18 mouse cellular contexts compared by ENCODE assay signal in the genomic region with DNA sequence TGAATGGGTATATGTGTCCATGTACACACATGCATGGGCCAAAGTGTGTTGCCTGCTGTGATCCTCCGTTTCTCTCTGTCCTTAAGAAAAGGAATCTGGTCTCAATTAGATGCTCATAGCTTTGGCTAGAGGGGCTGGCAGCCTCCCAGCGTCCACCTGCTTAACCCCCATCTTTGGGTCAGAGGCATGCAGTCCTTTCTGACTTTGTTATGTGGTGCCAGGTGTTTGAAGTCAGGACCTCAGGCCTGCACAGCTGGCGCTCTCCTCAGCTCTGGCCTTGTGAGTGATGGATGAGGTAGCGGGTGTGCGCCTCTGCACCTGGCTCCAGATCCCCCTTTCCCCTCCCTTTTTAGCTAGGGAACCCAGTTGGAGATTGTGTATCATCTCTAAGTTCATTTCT. TPM values are rescaled to one million over a fixed set of nuclear protein-coding genes. Genes with fewer than 3 reads are reported as not detected.
A peak's percentile ranks its signal among the peaks of the same experiment; 100 is the strongest.
DNase-seq lines count a peak whose midpoint lies in the region; ATAC-seq and TF ChIP-seq lines count a peak whose summit lies in the region.
"Had no signal": no experiment of that assay in that cellular context is flagged by ENCODE, and none has a peak within 500 bp of the region (broad histone marks: within the 10 kb centered on the region; RNA-seq: fewer than 3 reads in every experiment).

No protein-coding gene starts in this region.

- H3K9me3 ChIP-seq in embryonic facial prominence, embryonic 10.5 days: no peaks in the 10 kb centered on the region
- no peaks in the 10 kb centered on the region for H3K9me3 ChIP-seq in limb, embryonic 11.5 days (ENCODE audit: control insufficient read depth, low read length)
- H3K9me3 ChIP-seq: embryonic facial prominence, embryonic 13.5 days; intestine, embryonic 15.5 days; liver, embryonic 15.5 days; midbrain, embryonic 10.5 days had no signal

- H3K27ac ChIP-seq in thymus, adult 2 months (ENCODE audit: control insufficient read depth, insufficient read depth, low read length): no peak overlapping the region
- no peak overlapping the region for H3K27ac ChIP-seq in embryonic facial prominence, embryonic 10.5 days (replicated peaks)
- no peak overlapping the region for H3K27ac ChIP-seq in limb, embryonic 11.5 days (replicated peaks; ENCODE audit: low read depth, low read length)
- H3K27ac ChIP-seq: embryonic facial prominence, embryonic 13.5 days; intestine, embryonic 15.5 days; liver, embryonic 15.5 days; midbrain, embryonic 10.5 days had no signal

- WGBS in thymus, adult 2 months: 26% methylated on average over 5 of the region's 5 CpGs
- WGBS in embryonic facial prominence, embryonic 10.5 days: 66% methylated on average over 5 of the region's 5 CpGs
- 18% methylated on average over 5 of the region's 5 CpGs for WGBS in limb, embryonic 11.5 days

- no peak overlapping the region for H3K4me2 ChIP-seq in limb, embryonic 11.5 days (ENCODE audit: low read depth, severe bottlenecking)
- H3K4me2 ChIP-seq: embryonic facial prominence, embryonic 13.5 days; intestine, embryonic 15.5 days; liver, embryonic 15.5 days had no signal

- peak; percentile 29 for DNase-seq in thymus, adult 2 months
- DNase-seq in thymus, postnatal 10 days (ENCODE audit: low spot score in 2 of 2): no peak
- DNase-seq in embryonic facial prominence, embryonic 10.5 days (ENCODE audit: low spot score): peak; percentile 57
- DNase-seq in limb, embryonic 11.5 days (ENCODE audit: low spot score): peak; percentile 67
- peak; percentile 30 for DNase-seq in thymus, postnatal 25 days
- DNase-seq in spleen, postnatal 14 days (ENCODE audit: low spot score in 2 of 2): no peak
- DNase-seq in ovary, postnatal 36 days (ENCODE audit: low spot score): no peak
- DNase-seq: adrenal gland, postnatal 14 days; cerebellum, adult 9-11 months; heart, adult 18-20 months; kidney, postnatal 10 days; layer of hippocampus, adult 9-11 months; lung, postnatal 10 days had no signal

- no peaks in the 10 kb centered on the region for H3K27me3 ChIP-seq in thymus, adult 2 months (ENCODE audit: control insufficient read depth, insufficient read depth, low read length)
- no peaks in the 10 kb centered on the region for H3K27me3 ChIP-seq in embryonic facial prominence, embryonic 10.5 days (replicated peaks; ENCODE audit: low read depth, poor library complexity, severe bottlenecking)
- no peaks in the 10 kb centered on the region for H3K27me3 ChIP-seq in limb, embryonic 11.5 days (ENCODE audit: control insufficient read depth, insufficient read depth, low read length)
- H3K27me3 ChIP-seq: embryonic facial prominence, embryonic 13.5 days; intestine, embryonic 15.5 days; liver, embryonic 15.5 days had no signal

- no peak overlapping the region for H3K9ac ChIP-seq in limb, embryonic 11.5 days (ENCODE audit: low read length)
- H3K9ac ChIP-seq: embryonic facial prominence, embryonic 13.5 days; intestine, embryonic 15.5 days; liver, embryonic 15.5 days had no signal

- no peaks in the 10 kb centered on the region for H3K36me3 ChIP-seq in thymus, adult 2 months (ENCODE audit: control insufficient read depth, insufficient read depth, low read length)
- no peaks in the 10 kb centered on the region for H3K36me3 ChIP-seq in embryonic facial prominence, embryonic 10.5 days (replicated peaks)
- H3K36me3 ChIP-seq in limb, embryonic 11.5 days (ENCODE audit: control insufficient read depth, insufficient read depth, low read length): no peaks in the 10 kb centered on the region
- H3K36me3 ChIP-seq: embryonic facial prominence, embryonic 13.5 days; intestine, embryonic 15.5 days; liver, embryonic 15.5 days; midbrain, embryonic 10.5 days had no signal

- peak; percentile 72; the same call in 1 of the 2 replicates for ATAC-seq in limb, embryonic 11.5 days (ENCODE audit: insufficient number of reproducible peaks, low FRiP score, low TSS enrichment, low read depth)
- ATAC-seq: intestine, embryonic 15.5 days had no signal

- peaks cover 14% of the 10 kb centered on the region for H3K4me1 ChIP-seq in thymus, adult 2 months (replicated peaks; ENCODE audit: control insufficient read depth, insufficient read depth, low read length)
- H3K4me1 ChIP-seq in embryonic facial prominence, embryonic 10.5 days: peaks cover 6% of the 10 kb centered on the region; the same call in 1 of the 2 replicates
- H3K4me1 ChIP-seq in limb, embryonic 11.5 days (ENCODE audit: control insufficient read depth, insufficient read depth, low read length): no peaks in the 10 kb centered on the region
- H3K4me1 ChIP-seq: embryonic facial prominence, embryonic 13.5 days; midbrain, embryonic 10.5 days had no signal

- no peak for TF ChIP-seq CTCF in thymus, adult 2 months (IDR thresholded peaks at IDR 0.05; ENCODE audit: borderline replicate concordance, control insufficient read depth, extremely low read depth, insufficient read depth, low read length, poor library complexity)

- TF ChIP-seq POLR2A in thymus, adult 2 months (IDR thresholded peaks at IDR 0.05; ENCODE audit: control insufficient read depth, extremely low read depth, insufficient read depth, low read length, poor library complexity): no peak

- no peak overlapping the region for H3K4me3 ChIP-seq in thymus, adult 2 months (ENCODE audit: control insufficient read depth, insufficient read depth, low read length)
- H3K4me3 ChIP-seq in embryonic facial prominence, embryonic 10.5 days: no peak overlapping the region
- H3K4me3 ChIP-seq in limb, embryonic 11.5 days (ENCODE audit: low read depth, low read length): no peak overlapping the region
- H3K4me3 ChIP-seq: embryonic facial prominence, embryonic 13.5 days; intestine, embryonic 15.5 days; liver, embryonic 15.5 days; midbrain, embryonic 10.5 days had no signal

RNA-seq across cellular contexts. Expression of a gene that starts 4.1 kb away (rescaled TPM):
- polyA plus RNA-seq in thymus, adult 2 months (2012; rRNA removed): 8.3 and 8.9 TPM in 2 replicates
- 0.09 and 0.21 TPM in 2 replicates for polyA plus RNA-seq in embryonic facial prominence, embryonic 10.5 days (2016; fragmentation: Nextera tagmentation; extraction: Ambion mirVana)
- polyA plus RNA-seq in limb, embryonic 11.5 days (2014; fragmentation: Nextera tagmentation; extraction: Ambion mirVana): 0.16 TPM in 1 of 2 replicates, not detected in the other
- polyA plus RNA-seq: hindbrain, embryonic 11.5 days had no signal

RNA-seq across cellular contexts. Expression of a gene that starts 27.3 kb away (rescaled TPM):
- polyA plus RNA-seq in thymus, adult 2 months (2012; rRNA removed): 28.4 and 31.1 TPM in 2 replicates
- polyA plus RNA-seq in embryonic facial prominence, embryonic 10.5 days (2016; fragmentation: Nextera tagmentation; extraction: Ambion mirVana): 26.0 and 27.5 TPM in 2 replicates
- polyA plus RNA-seq in limb, embryonic 11.5 days (2014; fragmentation: Nextera tagmentation; extraction: Ambion mirVana): 40.7 and 41.5 TPM in 2 replicates

Comparison
In these comparisons a context has a peak if more than half of its experiments do, and no peak if none do; other contexts are left out.
1. DNase-seq: peak in thymus, adult 2 months (single experiment), embryonic facial prominence, embryonic 10.5 days (single experiment), limb, embryonic 11.5 days (single experiment) and thymus, postnatal 25 days (single experiment); none in thymus, postnatal 10 days (0 of 2), spleen, postnatal 14 days (0 of 2) and ovary, postnatal 36 days (single experiment).